Mouse (Mus musculus): ENCODE data around the gene Nell2.

Gene Nell2

DNA sequence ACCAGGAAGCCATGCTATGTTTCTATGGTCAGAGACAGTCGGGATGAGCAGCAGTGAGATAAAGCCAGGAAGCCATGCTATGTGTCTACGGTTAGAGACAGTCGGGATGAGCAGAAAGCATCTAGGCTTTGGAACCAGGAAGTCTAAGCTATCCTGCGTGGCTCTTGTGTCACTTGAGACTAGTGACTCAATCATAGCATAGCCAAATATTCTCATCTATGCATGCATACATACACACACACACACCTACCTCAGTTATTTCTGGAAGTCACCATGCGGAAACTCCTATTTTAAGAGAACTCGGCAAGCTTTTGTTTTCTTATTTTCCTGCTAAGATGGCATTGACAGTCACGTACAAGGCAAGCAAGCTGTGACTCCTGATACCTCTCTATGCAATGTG, 457.5 kb downstream of the Nell2 start:
- DNase-seq, result no peak

DNA sequence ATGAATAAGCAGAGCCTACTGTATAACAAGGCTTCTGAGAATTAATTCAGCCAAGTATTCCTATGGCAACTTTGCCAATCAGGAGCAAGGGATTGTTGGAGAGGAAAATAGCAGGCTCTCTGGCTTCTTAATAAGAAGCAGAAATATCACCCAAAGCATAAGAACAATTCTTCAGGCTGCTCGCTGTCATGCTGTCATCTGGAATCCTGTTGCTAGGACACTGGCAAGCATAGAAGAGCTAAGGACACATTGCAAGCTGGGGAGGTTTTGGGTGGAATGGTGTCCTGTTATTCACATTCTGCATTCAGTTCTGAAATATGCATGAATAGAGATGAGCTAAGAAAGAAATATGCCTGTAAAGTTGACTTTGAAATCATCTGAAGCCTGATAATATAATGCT, 459.6 kb downstream of the Nell2 start:
- no peak for DNase-seq

DNA sequence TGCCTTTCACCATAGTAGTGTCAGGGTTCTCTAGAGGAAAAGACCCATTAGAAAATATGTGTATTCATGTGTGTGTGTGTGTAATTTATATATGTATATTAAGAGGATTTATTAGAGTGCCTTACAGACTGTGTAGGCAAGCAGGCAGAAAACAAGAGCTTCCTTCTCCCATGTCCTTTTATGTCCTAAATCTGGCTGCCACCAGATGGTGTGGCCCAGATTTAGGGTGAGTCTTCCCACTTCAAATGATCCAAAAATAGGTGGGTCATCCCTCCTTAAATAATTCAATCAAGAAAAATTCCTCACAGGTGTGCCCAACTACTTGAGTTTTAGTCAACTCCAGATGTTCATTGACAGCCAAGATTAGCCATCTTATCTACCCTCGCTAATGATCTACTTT, 460.3 kb downstream of the Nell2 start:
- DNase-seq, result no peak

DNA sequence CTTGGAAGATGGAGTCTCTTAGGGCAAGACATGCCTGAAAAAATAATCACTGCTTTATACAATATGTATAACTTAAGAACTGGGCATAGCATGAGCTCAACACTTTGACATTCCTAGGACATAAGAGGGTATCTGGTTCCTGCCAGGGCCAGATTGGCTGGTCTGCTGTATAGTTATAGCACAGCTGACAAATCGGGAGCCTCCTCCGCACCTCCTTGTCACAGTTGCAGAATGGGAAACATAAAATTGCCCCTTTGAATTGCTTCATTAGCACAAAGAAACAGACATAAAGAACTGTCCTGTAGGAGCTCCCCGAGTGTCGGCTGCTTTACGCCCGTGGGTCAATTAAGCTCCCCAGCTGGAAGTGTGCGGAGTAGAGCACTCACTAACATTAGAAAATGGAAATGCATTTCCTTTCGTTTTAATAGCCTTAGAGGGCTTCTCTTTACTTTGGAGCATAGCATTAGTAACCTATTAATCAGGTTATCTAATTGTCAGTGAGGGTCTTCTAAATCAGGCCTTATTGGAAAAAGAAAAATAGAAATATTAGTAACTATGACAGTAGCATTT, 473.2 kb downstream of the Nell2 start:
- DNase-seq, result no peak

DNA sequence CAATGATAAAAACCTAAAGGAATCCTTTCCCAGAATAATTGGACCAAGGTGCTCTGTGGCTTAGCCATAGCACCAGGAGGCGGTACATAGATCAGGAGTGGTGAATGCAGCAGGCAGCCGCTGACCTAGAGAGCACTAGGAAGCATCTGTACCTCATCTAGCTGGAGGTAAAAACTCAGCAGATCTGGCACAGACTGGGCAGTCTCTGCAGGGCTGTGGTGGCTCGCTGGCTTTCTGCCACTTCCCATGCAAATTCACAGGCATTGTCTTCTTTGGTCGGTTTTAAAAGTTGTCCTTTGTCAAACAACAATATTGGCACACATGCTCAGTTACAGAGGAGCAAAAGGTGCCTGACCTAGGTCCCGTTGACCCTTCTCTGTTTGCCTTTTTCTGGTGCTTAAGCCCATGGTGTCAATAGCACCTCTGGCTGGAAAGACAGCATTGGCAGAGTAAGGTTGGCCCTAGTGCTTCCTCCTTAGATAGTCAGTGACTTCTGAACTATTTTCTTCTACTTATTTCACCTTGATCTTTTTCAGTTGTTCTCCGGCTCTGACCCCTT, 479.1 kb downstream of the Nell2 start:
- DNase-seq, result no peak

DNA sequence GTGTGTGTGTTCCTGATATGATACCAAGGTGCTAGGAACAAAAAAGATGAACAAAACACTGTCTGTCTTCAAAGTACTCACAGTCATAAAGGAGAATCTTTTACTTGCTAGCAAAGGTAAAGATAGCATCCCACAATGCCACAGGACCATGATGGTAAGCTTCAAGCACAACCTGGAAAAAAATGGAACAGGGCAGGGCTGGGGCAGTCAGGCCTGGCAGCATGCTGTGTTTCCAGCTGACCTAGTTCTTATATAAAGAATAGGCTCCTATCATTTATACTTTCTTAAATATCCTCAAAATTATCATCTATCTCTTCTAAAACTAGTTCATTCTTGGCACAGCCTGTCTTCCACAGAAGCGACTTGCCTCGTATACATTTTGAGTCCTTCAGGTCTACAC, 480.9 kb downstream of the Nell2 start:
- no peak for DNase-seq

DNA sequence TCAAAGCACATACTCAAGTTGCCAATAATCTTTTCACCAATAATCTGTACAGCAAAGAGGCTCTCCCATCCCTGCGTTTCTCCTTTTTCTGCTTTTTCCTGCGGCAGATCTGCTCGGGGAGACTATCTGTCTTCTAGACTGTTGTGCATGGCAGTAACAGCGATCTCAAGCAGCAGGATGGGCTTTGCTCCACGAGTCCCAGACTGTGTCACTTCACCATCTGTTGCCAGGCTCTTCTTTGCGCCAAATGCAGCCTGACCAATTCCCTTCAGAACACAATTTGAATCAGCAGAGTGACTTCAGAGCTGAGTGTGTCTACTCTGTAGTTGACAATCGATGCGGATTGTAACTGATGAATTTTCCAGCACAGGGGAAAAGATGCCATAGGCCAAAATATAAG, 484.3 kb downstream of the Nell2 start:
- DNase-seq, result no peak

DNA sequence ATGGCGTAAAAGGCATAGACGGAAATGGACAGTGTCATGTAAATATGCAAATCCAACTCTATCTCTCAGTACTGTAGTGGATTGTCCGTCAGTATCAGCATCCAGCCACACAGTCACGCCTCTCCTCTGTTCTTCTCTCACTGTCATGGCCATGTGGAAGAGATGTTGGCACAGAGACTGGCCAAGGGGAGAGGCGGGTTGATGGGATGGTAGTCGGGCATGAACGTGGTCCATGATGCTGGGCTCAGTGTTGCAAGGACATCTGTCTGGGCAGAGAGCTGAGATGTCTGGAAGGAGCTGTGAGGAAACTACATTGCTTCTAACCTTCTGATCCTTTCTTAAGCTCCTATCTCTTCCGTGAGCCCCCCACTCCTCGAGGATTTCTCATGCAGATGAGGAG, 485.9 kb downstream of the Nell2 start:
- no peak for DNase-seq

DNA sequence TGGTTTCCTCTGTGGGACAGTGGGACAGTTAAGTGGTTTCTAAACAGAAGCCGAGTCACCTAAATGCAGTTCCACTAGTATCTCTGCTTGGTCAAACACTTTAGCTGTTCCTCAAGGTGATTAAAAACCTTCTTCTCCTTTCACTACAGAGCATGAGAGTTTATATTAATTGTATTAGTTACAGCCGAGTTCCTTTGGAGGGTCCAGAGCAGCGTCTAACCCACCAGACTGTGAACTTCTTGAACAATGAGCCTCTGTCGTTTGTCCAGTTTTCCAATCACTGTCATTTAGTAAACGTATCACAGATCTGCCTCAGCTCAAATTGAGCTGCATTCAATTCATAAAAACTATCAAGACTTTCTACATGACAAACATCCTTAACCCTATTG, 498.9 kb downstream of the Nell2 start:
- no peak for DNase-seq

DNA sequence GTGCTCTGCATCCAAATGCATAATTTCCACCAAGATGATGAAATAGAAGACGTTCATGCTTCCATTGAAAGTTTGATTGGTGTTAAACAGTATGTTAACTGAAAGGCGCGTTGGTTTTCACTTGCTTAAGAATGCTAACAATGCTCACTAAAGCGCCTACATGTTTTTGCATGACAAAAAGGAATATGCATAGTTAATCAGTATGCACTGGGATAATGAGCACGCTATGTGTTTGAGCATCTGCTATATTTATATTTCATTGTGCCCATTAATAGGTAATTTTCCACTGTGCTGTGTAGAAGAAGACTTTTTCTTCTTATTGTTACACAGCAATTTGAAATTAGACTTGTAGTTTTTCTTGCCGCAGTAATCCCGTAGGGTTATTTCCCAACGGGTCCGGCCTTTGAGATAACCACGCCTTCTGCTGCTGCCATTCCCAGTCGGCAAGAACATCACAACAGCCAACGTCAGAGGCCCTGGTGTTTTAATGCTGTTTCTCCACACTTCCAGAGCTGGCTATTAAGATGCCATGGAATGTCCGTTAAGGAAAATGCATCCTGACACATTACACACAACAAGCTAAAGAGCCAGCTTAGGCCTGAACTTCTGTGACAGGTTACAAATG, 499.4 kb downstream of the Nell2 start:
- DNase-seq, result no peak
